Mouse (Mus musculus): ENCODE data around the gene Fah.

DNA sequence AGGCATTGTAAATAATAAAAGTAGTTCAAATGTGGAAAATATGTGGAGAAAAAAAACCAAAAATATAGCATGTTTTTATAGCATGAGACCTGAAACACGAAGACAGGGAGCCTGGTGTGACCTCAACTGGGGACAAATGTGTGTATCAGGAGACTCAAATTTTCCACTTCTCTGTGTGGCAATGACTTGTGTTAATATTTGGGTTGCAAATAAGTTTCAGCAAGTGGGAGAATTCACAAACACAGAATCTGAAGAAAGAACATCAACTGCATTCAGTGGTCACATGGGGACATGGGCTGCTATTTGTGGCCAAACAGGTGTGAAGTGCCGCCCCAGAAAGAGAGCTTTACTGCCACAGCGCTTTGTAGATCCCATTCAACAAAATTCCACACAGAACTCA lies 9.9 kb downstream of the Fah start:
- TF ChIP-seq CTCF (IDR thresholded peaks at IDR 0.05; ENCODE audit: insufficient read depth, low read depth, low read length) (no peak), POLR2A (IDR thresholded peaks at IDR 0.05; ENCODE audit: insufficient read depth, low read depth, low read length) (no peak)

All from olfactory bulb, adult 2 months (tissue).